ENCODE assay signal across 15 mouse cellular contexts in the genomic region with DNA sequence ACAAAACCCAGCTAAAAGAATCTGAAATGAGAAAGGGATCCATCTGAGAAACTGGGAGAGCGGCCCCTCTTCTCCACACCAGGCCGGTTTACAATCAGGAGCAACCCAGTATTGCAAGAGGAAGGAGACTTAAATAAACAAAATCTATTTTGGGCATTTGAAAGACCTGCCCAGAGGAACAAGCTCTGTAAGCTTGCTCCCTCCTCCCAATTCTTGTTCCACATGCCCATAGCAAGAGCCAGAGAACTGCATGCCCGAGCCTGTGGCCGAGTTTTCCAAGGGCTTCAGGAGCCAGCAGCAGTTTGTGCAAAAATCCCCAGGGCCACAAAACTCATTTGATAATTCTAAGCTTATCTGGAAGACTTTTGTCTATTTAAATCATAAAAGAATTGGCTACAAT. TPM values are rescaled to one million over a fixed set of nuclear protein-coding genes. Genes with fewer than 3 reads are reported as not detected.
DNase-seq lines count a peak whose midpoint lies in the region; ATAC-seq lines count a peak whose summit lies in the region.
"Had no signal": no experiment of that assay in that cellular context is flagged by ENCODE, and none has a peak within 500 bp of the region (broad histone marks: within the 10 kb centered on the region; RNA-seq: fewer than 3 reads in every experiment).

No protein-coding gene starts in this region.

- H3K4me2 ChIP-seq in heart, embryonic 14.5 days (ENCODE audit: low read length), result no peak overlapping the region
- H3K4me2 ChIP-seq: hindbrain, embryonic 14.5 days; kidney, embryonic 15.5 days; limb, embryonic 13.5 days; neural tube, embryonic 15.5 days had no signal

- peak; percentile 43 for DNase-seq in adrenal gland, postnatal 14 days
- DNase-seq in adrenal gland, adult 18-20 months (ENCODE audit: low spot score in 2 of 2), result no peak
- peak; percentile 53 for DNase-seq in adipocyte (ENCODE audit: low spot score)
- peak; percentile 38 for DNase-seq in lung, postnatal 14 days
- DNase-seq in cerebellum, adult 9-11 months, result no peak
- DNase-seq in thymus, postnatal 4 days, result no peak
- DNase-seq in natural killer cell, adult 2 months (ENCODE audit: low spot score in 2 of 2), result no peak
- DNase-seq: layer of hippocampus, adult 9-11 months had no signal

- H3K4me1 ChIP-seq in heart, embryonic 14.5 days (ENCODE audit: control insufficient read depth in 2 of 2, insufficient read depth in 2 of 2, low read length in 2 of 2), result peaks cover 0 to 8% of the 10 kb centered on the region in 2 experiments; a peak in 2 of 4 replicates
- H3K4me1 ChIP-seq: kidney, embryonic 15.5 days; limb, embryonic 13.5 days; neural tube, embryonic 15.5 days had no signal

- no peak overlapping the region for H3K4me3 ChIP-seq in heart, embryonic 14.5 days (ENCODE audit: control insufficient read depth in 1 of 2, insufficient read depth in 1 of 2, low read depth in 1 of 2, low read length in 2 of 2)
- H3K4me3 ChIP-seq: erythroblast, embryonic 14.5 days; kidney, embryonic 15.5 days; limb, embryonic 13.5 days; neural tube, embryonic 15.5 days had no signal

- H3K36me3 ChIP-seq in heart, embryonic 14.5 days (ENCODE audit: control insufficient read depth, insufficient read depth, low read length), result peaks cover 74% of the 10 kb centered on the region

- peak overlapping the region; percentile 25; the same call in 1 of the 2 replicates for H3K9ac ChIP-seq in heart, embryonic 14.5 days (ENCODE audit: low read length)
- H3K9ac ChIP-seq: hindbrain, embryonic 14.5 days; kidney, embryonic 15.5 days; limb, embryonic 13.5 days; neural tube, embryonic 15.5 days had no signal

- peak overlapping the region; percentile 62 to 81; a peak in 3 of 4 replicates for H3K27ac ChIP-seq in heart, embryonic 14.5 days (replicated peaks in 1 of 2; ENCODE audit: control insufficient read depth in 1 of 2, insufficient read depth in 1 of 2, low read depth in 2 of 2, low read length in 2 of 2)
- H3K27ac ChIP-seq: hindbrain, embryonic 14.5 days; kidney, embryonic 15.5 days; limb, embryonic 13.5 days; neural tube, embryonic 15.5 days had no signal

- no peaks in the 10 kb centered on the region for H3K27me3 ChIP-seq in heart, embryonic 14.5 days (ENCODE audit: control insufficient read depth, insufficient read depth, low read length)
- H3K27me3 ChIP-seq: kidney, embryonic 15.5 days; limb, embryonic 13.5 days; neural tube, embryonic 15.5 days had no signal

- ATAC-seq in heart, embryonic 14.5 days (ENCODE audit: insufficient number of reproducible peaks, insufficient read depth, low FRiP score, low read depth), result no peak; the same call in 1 of the 2 replicates
- ATAC-seq: midbrain, embryonic 16.5 days had no signal

- WGBS in heart, embryonic 14.5 days, result 35% methylated on average over 4 of the region's 4 CpGs

- H3K9me3 ChIP-seq in heart, embryonic 14.5 days (ENCODE audit: control insufficient read depth, low read length), result no peaks in the 10 kb centered on the region
- H3K9me3 ChIP-seq: kidney, embryonic 15.5 days; limb, embryonic 13.5 days; neural tube, embryonic 15.5 days had no signal

RNA-seq across cellular contexts. Expression of a gene that starts 23.5 kb away (rescaled TPM):
- 575 and 582 TPM in 2 replicates for total RNA-seq in adrenal gland, postnatal 14 days (2021)
- total RNA-seq in adrenal gland, adult 18-20 months (2021), result 100 to 1,000 TPM; 390 to 903 TPM
- 359 and 441 TPM in 2 replicates for polyA plus RNA-seq in heart, embryonic 14.5 days (2014; fragmentation: Nextera tagmentation; extraction: Ambion mirVana)

RNA-seq across cellular contexts. Expression of a gene that starts 57.7 kb away (rescaled TPM):
- total RNA-seq in adrenal gland, postnatal 14 days (2021), result 28.2 and 36.1 TPM in 2 replicates
- total RNA-seq in adrenal gland, adult 18-20 months (2021), result 10 to 100 TPM; 29.9 to 33.4 TPM
- 54.1 and 57.0 TPM in 2 replicates for polyA plus RNA-seq in heart, embryonic 14.5 days (2014; fragmentation: Nextera tagmentation; extraction: Ambion mirVana)

Comparison
In these comparisons a context has a peak if more than half of its experiments do, and no peak if none do; other contexts are left out.
1. DNase-seq: peak in adrenal gland, postnatal 14 days (single experiment), adipocyte (single experiment) and lung, postnatal 14 days (single experiment); none in adrenal gland, adult 18-20 months (0 of 2), cerebellum, adult 9-11 months (single experiment), thymus, postnatal 4 days (single experiment) and natural killer cell, adult 2 months (0 of 2).